Mouse (Mus musculus) v-Abl transformed pro-B cells (cell line): ENCODE results near the gene Srl.
"Not testable (repeated sequence)": the region's sequence is repeated elsewhere in the genome, so short reads cannot be mapped to it uniquely, and the experiment has no call there.

Experiments used
- in situ Hi-C, 2 experiments: fragments of 400-800 bp; cut with MboI; formaldehyde crosslinking; loops; one replicate each; pipeline ENCODE4 v1.15.1; 2025; ENCODE audit not compliant: unreplicated experiment in 2 of 2

Srl gene

DNA sequence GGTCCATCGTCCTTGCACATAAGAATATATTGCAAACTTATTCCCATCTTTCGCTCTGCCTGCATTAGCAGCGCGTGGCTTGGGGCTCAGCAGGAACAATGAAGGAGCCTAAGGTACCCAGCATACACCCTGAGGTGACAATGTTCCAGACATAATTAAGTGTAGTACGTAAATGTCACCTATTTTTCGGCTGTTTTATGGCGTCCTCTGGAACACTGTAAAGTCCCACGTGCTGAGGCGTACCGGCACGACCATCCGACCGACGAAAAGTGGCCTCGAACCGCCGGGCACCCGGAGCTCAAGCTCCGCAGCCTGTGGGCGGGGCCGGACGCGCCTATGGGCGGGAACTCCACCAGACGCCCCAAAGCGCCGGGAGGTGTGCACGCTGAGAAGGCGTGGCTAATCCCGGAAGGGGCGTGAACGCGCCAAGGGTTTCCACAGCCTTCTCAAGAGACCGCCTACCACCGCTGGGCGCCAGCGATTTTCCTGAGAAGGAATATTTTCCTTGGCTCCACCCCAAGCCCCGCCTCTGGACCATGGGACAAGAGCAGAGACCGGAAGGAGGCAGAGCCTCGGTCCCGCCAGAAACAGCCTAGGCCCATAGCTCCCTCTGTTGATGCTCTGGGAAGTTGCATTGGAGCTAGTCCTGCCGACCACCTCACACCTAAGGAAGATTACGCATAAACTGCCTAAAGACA, at the start of gene Srl:
Gene Srl, minus strand, starts transcription at position 316 of the 698 bp plus-strand sequence.
- in situ Hi-C loops: loop anchor here in 1 of 2 experiments (10.0 kb wide), 1 partner anchor 227 kb away; no protein-coding TSS in a partner anchor

DNA sequence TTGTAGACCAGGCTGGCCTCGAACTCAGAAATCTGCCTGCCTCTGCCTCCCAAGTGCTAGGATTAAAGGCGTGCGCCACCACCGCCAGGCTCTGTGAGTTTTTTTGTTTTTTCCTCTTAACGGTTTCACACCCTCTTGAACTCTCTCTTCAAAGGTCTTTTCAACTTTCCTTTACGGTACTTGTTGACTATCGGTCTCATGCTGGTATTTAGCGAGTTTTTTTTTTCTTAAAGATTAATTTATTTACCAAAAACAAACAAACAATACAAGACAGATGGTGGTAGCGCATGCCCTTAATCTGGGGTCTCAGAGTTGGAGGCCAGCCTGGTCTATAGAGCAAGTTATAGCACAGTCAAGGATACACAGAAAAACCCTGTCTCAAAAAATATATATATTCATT, 48.6 kb upstream of the Srl start:
- in situ Hi-C loops: no loop called here

DNA sequence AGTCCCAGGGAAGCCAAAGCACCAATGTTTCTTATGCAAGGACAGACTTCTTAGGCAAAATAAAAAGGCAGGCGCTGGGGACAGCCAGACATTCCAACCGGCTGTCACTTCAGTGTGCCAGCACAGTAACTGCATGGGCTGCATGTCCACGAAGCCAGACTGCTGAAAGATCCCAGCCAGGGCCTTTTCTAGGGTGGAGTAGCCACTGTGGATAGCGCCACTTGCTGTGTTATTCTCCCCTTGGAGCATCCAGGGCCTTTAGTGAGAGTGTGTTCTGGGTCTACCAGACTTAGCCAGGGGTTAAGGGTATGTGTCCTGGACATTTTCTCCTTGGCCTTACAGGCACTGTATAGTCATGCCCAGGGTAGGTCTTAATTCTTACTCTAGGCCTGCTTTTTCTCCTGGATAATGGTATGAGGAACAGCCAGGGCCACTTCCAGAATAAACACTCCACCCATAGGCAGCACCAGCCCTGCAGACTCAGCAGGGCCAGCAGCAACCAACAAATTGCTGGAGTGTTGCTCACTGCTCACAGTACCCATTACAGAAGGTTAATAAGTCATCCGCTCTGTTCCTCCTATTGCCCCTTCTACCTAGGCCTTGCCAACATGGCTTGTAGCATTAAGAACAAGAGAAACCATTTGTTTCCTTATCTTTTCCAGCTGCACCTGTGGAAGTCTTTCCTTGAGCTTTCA, 46.0 kb upstream of the Srl start:
- in situ Hi-C loops: no loop called here

DNA sequence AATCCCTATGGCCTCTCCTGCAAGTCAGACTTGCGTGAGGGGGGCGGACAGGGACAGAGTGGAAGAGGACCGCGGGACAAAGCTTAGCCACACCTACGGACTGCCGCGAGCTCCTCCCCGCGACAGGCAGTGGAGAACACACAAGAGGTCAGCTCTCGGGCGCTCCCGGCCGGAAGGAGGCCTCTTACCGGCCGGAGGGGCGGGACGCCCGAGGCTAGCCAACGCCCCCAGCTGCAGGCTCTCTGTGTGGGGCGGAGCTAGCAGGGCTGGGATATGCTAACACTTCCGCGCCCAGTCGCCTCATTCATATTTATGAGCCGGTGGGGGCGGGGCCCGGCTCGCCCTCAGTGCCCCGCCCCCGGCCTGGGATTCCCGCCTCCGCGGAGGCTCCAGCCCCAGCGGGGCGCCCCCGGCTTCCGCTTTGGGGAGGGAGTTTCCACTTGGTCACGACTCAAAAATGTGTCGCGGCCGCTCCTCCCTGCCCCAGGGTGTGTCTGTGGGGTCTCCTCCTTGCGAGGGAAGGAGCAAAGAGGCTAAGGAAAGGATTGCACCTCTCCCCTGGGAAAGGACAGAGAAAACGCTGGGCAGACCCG, 45.0 kb upstream of the Srl start:
- in situ Hi-C loops: no loop called here

DNA sequence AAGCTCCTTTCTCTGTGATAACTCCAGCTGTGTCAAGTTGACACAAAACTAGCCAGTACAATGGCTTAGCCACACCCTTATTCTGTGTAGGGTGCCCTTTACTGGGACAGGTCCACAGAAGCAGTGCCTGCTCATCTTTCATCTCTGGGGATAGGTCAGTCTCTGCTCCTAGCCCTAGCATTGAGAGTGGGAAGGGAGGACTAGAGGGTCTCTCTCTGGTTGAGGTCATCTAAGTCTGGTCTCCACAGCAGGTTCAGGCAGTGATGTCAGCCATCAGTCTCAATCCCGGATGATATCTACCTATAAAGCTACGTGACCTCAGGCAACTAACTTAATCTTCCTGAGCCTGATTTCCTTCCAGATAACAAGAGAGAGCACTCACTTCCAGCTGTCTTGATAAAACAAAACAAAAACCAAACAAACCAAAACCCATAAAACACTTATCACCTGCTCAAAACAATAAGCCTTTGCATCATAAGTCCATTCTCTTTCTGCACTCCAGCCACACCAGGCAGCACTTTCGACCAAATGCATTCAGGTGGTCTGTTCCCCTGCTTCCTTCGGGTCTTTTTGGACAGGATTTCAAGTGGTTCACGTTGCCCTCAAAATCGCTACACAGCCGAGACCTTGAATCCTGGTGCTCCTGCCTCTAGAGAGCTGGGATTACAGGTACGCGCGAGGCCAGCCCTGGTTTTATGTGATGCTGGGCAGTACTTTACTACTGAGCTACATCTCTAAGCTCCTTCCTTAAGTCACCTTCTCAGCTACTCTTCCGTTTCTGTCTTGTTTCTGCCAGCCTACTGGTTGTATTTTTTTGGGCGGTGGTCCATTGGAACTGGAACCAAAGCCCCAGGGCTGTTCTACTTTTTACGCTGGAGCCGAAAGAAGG, 44.3 kb upstream of the Srl start:
- in situ Hi-C loops: no loop called here

DNA sequence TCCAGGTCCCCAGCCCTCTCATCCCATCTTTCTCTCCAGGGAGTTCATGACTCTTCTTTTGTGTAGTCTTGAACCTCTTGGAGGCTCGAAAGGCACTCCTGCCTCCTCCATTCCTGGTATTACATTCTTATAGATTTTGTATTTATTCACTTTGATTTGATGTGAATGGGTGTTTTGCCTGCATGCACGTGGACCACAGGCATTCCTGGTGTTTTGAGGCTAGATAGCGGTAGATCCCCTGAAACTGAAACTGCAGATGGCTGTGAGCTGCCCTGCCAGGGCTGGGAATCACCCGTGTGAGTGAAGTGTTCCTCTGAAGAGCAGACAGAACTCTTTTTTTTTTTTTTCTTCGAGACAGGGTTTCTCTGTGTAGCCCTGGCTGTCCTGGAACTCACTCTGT, 42.8 kb upstream of the Srl start:
- in situ Hi-C loops: no loop called here

DNA sequence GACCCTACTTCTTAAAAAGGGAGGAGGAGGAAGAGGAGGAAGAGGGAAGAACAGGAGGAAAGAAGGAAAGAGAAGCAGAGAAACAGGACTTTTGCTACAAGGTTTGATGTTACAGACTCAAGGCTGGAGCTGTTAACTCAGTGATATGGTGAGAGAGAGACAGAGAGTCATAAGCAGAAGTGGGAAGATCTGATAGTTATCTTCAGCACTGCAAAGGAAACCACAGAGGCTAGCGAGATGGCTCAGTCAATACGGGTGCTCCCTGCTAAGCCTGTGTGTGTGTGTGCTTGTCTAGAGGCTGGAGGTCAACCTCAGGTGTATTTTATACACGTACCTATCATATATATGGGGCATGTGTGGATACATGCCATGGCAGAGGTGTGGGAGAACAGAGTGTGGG, 42.2 kb upstream of the Srl start:
- in situ Hi-C loops: no loop called here

DNA sequence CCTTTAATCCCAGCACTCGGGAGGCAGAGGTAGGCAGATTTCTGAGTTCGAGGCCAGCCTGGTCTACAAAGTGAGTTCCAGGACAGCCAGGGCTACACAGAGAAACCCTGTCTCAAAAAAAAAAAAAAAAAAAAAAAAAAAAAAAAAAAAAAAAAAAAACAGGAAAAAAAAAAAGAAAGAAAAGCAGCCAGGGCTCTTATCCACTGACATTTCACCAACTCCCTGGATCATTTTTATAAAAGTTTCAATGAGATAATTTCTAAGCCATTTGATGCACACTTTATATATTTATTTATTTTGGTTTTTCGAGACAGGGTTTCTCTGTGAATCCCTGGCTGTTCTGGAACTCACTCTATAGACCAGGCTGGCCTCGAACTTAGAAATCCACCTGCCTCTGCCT, 39.6 kb upstream of the Srl start:
- in situ Hi-C loops: not testable (repeated sequence)

DNA sequence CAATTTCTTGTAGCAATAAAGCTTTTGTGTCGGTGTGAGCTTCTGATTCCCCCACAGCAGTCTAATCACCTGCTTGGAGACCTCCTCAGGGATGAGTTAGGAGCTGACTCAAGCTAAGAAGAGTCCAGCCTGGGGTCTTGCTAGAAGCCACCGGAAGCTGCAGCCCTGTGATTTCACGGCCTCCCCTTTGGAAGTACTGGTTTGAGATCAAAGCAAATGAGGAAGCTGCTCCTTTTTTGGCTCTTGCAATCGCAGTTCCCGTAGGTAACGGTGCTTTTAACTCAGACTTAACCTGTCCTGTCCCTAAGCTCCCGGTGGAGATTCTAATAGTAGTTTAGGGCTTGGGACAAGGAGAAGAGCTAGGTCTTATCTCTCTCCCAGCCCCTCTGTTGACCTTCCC, 37.0 kb upstream of the Srl start:
- in situ Hi-C loops: no loop called here

DNA sequence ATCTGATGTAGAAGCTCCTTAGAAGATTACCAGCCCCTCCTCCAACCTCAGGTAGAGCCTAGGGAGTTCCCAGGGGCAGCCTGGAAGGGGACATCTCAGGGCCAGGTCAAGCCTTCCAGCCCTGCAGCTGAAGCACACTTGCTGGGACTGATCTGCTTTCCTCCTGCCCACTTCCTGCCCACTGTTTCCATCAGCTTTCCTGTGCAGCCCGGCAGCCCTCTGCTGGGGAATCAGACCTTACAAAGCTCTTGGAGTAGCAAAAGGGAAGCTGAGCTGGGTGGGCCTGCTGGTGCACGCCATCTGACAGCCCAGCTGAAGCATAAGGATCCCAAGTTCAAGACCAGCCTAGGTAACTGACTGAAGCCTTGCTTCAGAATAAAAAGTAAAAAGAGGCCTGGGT, 35.3 kb upstream of the Srl start:
- in situ Hi-C loops: no loop called here

DNA sequence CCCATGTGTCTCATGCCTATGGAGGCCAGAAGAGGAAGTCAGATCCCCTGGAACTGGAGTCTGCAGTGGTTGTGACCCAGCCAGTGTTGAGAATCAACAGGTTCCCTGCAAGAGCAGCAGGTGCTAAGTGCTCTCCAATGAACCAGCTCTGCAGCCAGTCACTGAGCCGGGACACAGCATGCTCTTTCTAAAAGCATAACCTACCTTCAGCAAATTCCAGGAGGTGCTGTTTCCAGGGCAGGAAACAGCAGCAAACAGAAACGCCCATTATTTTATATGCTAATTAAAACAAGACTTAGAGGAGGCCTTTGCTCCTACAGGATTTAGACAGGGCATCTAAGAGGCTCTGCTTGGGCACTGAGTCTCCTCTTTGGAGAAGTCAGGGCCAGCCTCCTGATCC, 34.4 kb upstream of the Srl start:
- in situ Hi-C loops: no loop called here

DNA sequence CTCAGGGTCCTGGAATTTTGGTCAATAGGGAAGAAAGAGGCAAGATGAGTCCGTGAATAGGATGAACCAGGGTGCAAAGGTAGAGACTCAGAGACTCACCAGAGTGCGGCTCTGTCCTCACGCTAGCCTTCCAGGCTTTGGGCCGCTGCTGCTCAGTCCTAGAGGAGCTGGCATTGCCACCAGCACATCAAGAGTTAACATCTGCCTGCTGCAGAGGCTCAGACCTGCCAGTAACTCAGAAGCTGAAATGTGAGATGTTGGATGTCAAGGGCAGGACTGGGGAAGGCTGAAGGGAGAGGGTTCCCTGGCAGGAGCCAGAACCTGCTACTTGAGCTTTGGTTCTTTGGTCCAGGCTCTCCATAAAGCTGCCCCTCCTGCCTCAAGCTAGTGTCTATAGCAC, 29.1 kb upstream of the Srl start:
- in situ Hi-C loops: loop anchor here (5.0 kb wide), 2 partner anchors 37 to 222 kb away; partner anchors contain the start of gene Cdip1 (in 1 of the 2)

DNA sequence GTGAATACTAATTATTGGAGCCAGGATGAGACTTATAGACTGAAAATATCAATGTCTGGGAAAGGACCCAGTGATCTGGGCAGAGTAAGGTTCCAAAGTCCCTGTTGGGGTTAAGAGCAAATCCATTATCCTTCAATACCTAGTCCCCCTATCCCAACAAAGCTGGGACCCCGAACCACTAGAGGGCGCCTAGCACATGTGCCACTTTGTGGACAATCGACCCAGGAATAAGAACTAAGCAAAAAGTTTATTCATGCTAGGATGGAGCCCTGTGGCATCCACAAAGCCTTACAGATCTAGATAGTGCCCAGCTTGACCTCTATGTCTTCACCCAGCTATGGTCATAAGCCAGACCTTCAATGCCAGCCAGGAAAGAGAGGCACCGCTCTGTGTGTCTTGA, 26.3 kb upstream of the Srl start:
- in situ Hi-C loops: loop anchor here in 1 of 2 experiments (5.0 kb wide), 1 partner anchor 44 kb away; no protein-coding TSS in a partner anchor

DNA sequence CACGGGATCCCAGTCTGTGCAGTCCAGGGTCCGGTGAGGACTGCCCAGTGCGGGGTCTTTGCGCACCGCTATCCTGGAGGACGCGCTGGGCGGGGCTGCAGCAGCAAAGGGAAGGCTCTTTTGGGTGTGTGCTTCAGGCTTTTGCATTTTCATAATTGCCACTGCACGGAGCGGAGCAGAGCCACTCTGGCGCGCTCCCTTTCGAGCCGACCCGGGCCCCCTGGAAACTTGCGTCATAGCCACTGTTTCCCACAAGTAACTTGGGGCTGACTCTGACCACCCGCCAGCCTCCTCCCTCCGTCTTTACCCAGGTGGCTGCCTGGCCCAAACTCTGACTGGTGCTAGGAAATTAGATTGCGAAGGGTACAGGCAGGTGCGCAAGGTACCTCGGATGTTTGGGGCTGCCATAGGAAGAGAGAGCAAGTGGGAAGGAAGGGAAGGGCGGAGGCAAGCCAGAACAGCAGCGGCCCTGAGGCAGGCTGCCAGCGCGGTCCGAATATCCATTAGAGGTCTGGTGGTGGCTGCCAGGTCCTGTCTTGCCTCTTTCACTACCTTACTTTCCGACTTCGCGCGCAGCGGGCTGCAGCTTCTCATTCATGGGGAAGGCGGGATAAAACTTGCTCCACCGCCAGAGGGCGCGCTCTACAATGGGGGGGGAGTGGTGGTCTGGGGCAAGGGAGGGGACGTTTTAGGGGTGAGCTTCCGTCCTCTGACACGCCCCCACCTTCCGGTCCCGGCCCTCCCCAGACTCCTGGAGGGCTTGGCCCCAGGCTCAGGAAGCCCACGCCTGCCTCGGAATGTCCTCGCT, 18.7 kb upstream of the Srl start:
- in situ Hi-C loops: no loop called here

DNA sequence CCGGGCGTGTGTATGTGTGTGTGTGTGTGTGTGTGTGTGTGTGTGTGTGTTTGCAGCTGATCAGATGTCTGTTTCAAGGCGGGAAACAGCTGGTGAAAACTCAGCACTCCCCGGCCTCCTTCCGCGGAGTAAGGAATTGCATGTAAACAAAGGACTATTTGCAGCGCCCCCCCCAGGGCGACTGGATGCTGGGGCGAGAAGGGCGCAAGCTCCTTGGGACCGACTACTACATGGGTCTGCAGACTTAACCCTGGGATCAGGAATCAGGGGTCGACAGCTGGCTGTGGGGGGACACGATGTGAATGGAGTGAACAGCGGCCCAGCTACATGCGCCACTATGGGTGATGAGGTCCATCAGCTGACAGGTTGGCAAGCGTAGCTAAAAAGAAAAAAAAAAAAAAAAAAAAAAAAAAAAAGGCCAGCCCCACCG, 18.1 kb upstream of the Srl start, which contains the start of gene Tfap4:
Gene Tfap4, minus strand, starts transcription at position 140 of the 430 bp plus-strand sequence.
- in situ Hi-C loops: no loop called here

DNA sequence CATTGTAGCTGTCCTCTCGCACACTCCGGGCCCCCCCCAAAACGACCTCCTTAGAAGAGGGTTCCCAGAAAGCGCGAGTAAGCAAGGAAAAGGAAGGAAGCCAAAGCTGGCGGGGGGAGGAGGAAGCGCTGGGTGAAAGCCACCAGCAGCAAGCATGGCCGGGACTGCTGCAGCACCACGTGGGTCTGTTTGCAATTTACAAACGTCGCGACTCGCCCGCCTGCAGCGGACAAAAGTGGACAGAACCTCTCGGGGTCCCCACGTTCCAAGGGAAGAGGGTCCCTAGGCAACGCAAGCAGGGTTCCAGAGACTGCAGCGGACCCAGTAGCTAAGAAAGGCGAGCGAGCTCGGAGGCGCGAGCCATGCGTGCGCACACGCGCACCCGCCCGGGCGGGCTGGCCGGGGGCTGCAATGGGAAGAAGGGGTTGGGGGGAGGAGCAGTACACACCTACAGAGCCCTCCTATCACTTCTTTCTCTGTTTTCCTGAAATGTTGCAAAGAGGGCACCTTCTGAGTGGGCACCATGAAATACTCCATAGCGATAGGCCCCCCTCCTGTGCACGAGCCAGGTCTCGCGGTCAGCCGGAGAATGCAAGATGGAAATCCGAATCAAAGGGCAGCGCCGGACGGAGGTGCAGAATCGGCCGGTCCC, 17.5 kb upstream of the Srl start:
- in situ Hi-C loops: no loop called here

DNA sequence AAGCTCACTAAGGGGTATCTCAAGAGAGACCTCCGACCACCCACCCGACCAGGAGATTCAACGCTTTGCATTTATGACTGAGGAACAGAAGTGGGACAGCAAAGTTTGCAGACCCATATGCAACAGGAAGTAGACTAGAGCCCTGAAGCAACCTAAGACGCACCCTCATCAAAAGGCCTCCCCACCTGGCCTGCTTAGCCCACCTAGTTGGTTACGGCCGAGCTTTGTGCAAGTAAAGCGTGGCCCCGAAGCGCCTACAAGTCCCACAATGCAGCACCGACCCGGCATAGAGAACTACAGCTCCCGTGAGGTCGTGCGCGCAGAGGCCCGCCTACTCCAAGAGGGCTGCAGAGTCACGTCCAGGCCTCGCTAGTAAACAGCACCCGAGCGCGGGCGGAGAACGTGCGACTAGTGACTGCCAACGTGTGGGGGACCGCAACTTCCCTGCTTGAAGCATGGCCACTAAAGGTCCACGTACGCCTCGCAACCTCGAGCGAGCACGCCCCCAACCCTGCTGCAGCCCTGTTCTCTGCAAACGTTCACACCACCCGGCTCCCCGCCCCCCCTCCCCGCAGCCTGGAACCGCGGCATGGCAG, 16.9 kb upstream of the Srl start:
- in situ Hi-C loops: no loop called here

DNA sequence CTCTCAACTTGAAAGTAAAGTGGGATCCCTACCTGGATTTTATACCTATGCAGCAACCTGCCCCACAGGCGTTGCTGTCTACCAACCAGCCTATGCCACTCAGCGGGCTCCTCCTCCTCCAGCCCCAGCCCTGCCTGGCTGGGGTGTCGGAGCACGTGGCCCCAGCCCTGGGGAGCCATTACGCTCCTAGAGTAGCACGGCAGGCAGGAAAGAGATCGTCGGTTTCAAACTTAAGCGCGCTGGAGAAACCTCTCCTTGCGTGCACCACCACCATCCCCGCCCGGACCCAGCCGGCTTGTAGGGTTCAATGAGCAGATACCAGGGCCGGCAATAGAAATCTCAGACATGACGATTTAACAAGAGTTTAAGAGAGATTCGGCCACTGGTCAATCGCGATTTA, 16.3 kb upstream of the Srl start:
- in situ Hi-C loops: no loop called here

DNA sequence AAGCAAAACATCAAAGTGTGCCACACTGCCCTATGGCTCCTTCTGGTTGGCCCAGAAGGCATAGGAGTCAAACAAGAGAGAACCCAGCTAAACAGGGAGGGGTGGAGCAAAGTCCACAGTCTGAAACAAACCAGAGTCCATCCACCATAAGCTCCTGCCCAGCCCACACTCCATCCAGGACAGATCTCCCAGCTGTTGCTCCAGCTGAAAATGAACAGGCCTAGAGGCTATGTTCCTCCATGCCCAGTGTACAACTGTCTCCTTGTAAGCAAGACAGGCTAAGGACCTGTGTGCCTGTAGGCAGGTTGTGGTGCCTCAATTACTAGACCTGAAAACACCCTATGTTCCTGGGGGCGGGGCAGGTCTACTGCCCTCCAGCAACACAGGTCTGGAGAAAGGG, 15.5 kb upstream of the Srl start:
- in situ Hi-C loops: no loop called here
